Mouse (Mus musculus) heart, postnatal 0 days (tissue): ENCODE results near the gene Arhgef17.

Source experiments
- CTCF ChIP-seq: IDR thresholded peaks from 2 replicates; pipeline ENCODE4 v1.5.1; 2016; ENCODE audit warnings: antibody characterized with exemption, control low read depth, low read depth
- EP300 ChIP-seq: IDR thresholded peaks from 2 replicates; pipeline ENCODE4 v1.6.1; 2016; ENCODE audit warnings: antibody characterized with exemption, low read depth

DNA sequence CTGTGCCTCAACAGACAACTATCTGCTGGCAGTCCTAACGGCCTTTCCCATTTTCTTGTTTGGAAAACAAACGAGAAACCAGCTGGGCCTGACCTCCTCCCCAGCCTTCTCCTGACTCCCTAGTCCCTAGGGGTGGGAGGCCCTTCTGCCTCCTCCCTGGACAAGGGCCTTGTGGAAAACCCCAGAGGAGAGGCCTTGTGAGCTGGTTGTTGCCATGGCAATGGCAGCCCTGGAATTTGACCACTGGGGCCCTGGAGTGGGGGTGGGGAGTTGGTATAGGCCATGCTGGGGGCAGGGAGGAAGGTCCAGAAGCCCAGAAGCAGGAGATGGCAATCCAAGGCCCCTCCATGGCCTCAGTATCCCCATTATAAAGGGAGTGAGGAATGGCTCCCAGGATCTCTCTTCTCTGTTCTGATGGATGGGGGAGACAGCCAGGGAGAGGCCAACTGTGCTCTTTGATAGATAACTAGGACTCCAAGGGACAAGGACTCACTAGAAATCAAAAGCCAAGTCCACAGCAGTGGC, 20.6 kb downstream of the Arhgef17 start:
- TF ChIP-seq EP300 = no peak
- TF ChIP-seq CTCF = no peak
